Mouse (Mus musculus) limb, embryonic 14.5 days (tissue): ENCODE measurements at regions not wholly inside any gene's neighbourhood (a gene's known extent, or its start where the extent isn't known, plus 50 kb on each side); places are given as distances from the start of the nearest gene placed in this dataset.

Experiments
- ATAC-seq: fragments of 200-750 bp; cut with Nextera tagmentation; 2 replicates; pipeline ENCODE4 v1.8.0; 2017; ENCODE audit warnings: low read depth, moderate number of reproducible peaks, moderate TSS enrichment; ENCODE audit not compliant: low FRiP score
- DNase-seq: peaks from one replicate; pipeline ENCODE4 v3.0.0-alpha.2; 2015; ENCODE audit warnings: low spot score
- H3K27ac ChIP-seq: fragments of 300-500 bp; sonication (generic); replicated peaks from 2 replicates; pipeline ENCODE4 v1.5.1; 2014; ENCODE audit warnings: low read depth, mild to moderate bottlenecking, low read length, moderate library complexity, mixed read lengths
- H3K27me3 ChIP-seq: fragments of 300-500 bp; sonication (generic); 2 replicates; pipeline ENCODE4 v1.6.1; 2014; ENCODE audit warnings: low read length, mixed read lengths; ENCODE audit not compliant: control insufficient read depth, insufficient read depth
- H3K36me3 ChIP-seq: fragments of 300-500 bp; sonication (generic); 2 replicates; pipeline ENCODE4 v1.6.1; 2014; ENCODE audit warnings: mild to moderate bottlenecking, low read length, moderate library complexity, mixed read lengths; ENCODE audit not compliant: control insufficient read depth, insufficient read depth
- H3K4me1 ChIP-seq: fragments of 300-500 bp; sonication (generic); 2 replicates; pipeline ENCODE4 v1.6.1; 2014; ENCODE audit warnings: antibody characterized with exemption, low read length, mixed read lengths; ENCODE audit not compliant: control insufficient read depth, insufficient read depth
- H3K4me2 ChIP-seq: fragments of 300-500 bp; sonication (generic); replicated peaks from 2 replicates; pipeline ENCODE4 v1.6.1; 2014; ENCODE audit warnings: low read depth, mild to moderate bottlenecking, low read length, moderate library complexity; ENCODE audit not compliant: severe bottlenecking
- H3K4me3 ChIP-seq: fragments of 300-500 bp; sonication (generic); replicated peaks from 2 replicates; pipeline ENCODE4 v1.5.1; 2014; ENCODE audit warnings: low read length
- H3K9ac ChIP-seq: fragments of 300-500 bp; sonication (generic); 2 replicates; pipeline ENCODE4 v1.6.1; 2014; ENCODE audit warnings: mild to moderate bottlenecking, low read depth, low read length, moderate library complexity; ENCODE audit not compliant: severe bottlenecking
- H3K9me3 ChIP-seq: fragments of 300-500 bp; sonication (generic); 2 replicates; pipeline ENCODE4 v1.6.1; 2016; ENCODE audit warnings: low read length; ENCODE audit not compliant: control insufficient read depth
- POLR2A ChIP-seq: fragments of 200-500 bp; IDR thresholded peaks from 2 replicates; pipeline ENCODE4 v1.8.0; 2012; ENCODE audit warnings: inconsistent platforms, mild to moderate bottlenecking, moderate library complexity, borderline replicate concordance; ENCODE audit not compliant: insufficient read depth, insufficient read length; ENCODE audit errors: extremely low read depth
- WGBS: fragments of 180-500 bp; shearing (Covaris S2); extraction: QIAGEN DNeasy Blood & Tissue Kit; methylation state at CpG from one replicate; pipeline ENCODE4 v1.1.7; 2014; 5-methylcytosine and 5-hydroxymethylcytosine counted together

DNA sequence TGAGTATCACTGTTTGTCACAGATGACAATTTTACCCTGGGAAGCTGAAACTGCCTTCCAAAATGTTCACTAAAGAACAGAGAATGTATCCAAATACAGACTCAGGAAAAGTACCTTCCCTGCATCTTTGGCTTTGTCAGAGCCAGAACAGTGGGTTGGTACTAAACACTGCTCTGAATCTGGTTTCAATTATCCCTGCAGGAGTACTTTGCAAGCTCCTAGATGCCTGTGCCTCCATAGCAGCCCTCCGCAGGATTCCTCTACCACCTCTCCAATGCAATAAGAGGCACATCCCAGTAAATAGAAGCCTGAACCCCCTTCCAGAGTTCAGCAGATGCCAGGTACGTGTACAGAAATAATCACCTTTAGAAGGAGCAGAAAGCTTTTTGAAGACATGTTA is 52.9 kb upstream of the S1pr3 start:
- 21% methylated on average over 2 of the region's 2 CpGs for WGBS

More for the DNA sequence above, 52.9 kb upstream of the S1pr3 start:
- no peak overlapping the region for H3K27ac ChIP-seq
- no peaks in the 10 kb centered on the region for H3K9me3 ChIP-seq
- H3K36me3 ChIP-seq, result no peaks in the 10 kb centered on the region
- DNase-seq (peak; percentile 61), ATAC-seq (no peak; the same call in 1 of the 2 replicates)
- H3K9ac ChIP-seq, result no peak overlapping the region
- H3K4me3 ChIP-seq, result no peak overlapping the region
- H3K27me3 ChIP-seq, result no peaks in the 10 kb centered on the region
- TF ChIP-seq POLR2A, result no peak
- H3K4me1 ChIP-seq, result peaks cover 9% of the 10 kb centered on the region; the same call in 1 of the 2 replicates
- no peak overlapping the region for H3K4me2 ChIP-seq
